Mouse (Mus musculus) embryonic facial prominence, embryonic 11.5 days (tissue): ENCODE data around the gene Rora. TPM values are rescaled to one million over a fixed set of nuclear protein-coding genes. Genes with fewer than 3 reads are reported as not detected.

Source experiments
- ATAC-seq: fragments of 200-750 bp; cut with Nextera tagmentation; replicated peaks from 2 replicates; pipeline ENCODE4 v1.8.0; 2017; ENCODE audit warnings: low read depth; ENCODE audit not compliant: insufficient number of reproducible peaks, low FRiP score, low TSS enrichment
- DNase-seq: peaks from one replicate; pipeline ENCODE4 v3.0.0-alpha.2; 2015; ENCODE audit warnings: low spot score
- H3K27ac ChIP-seq: fragments of 300-500 bp; sonication (generic); replicated peaks from 2 replicates; pipeline ENCODE4 v1.5.1; 2014; ENCODE audit warnings: mild to moderate bottlenecking, low read depth, low read length, control low read depth
- H3K27me3 ChIP-seq: fragments of 300-500 bp; sonication (generic); 2 replicates; pipeline ENCODE4 v1.6.1; 2014; ENCODE audit warnings: mild to moderate bottlenecking, low read length, moderate library complexity, mixed read lengths; ENCODE audit not compliant: control insufficient read depth, insufficient read depth
- H3K36me3 ChIP-seq: fragments of 300-500 bp; sonication (generic); replicated peaks from 2 replicates; pipeline ENCODE4 v1.6.1; 2014; ENCODE audit warnings: low read depth, mild to moderate bottlenecking, low read length, moderate library complexity, mixed read lengths; ENCODE audit not compliant: control insufficient read depth, insufficient read depth
- H3K4me1 ChIP-seq: fragments of 300-500 bp; sonication (generic); 2 replicates; pipeline ENCODE4 v1.6.1; 2014; ENCODE audit warnings: low read length, mixed read lengths; ENCODE audit not compliant: control insufficient read depth, insufficient read depth
- H3K4me2 ChIP-seq: fragments of 300-500 bp; sonication (generic); 2 replicates; pipeline ENCODE4 v1.6.1; 2014; ENCODE audit warnings: low read depth, mild to moderate bottlenecking, control low read depth, low read length, moderate library complexity
- H3K4me3 ChIP-seq: fragments of 300-500 bp; sonication (generic); 2 replicates; pipeline ENCODE4 v1.5.1; 2014; ENCODE audit warnings: low read depth, low read length, control low read depth
- H3K9ac ChIP-seq: fragments of 300-500 bp; sonication (generic); replicated peaks from 2 replicates; pipeline ENCODE4 v1.6.1; 2014; ENCODE audit warnings: mild to moderate bottlenecking, control low read depth, low read length
- H3K9me3 ChIP-seq: fragments of 300-500 bp; sonication (generic); replicated peaks from 2 replicates; pipeline ENCODE4 v1.6.1; 2016; ENCODE audit warnings: mild to moderate bottlenecking, low read length, inconsistent platforms, mixed read lengths; ENCODE audit not compliant: control insufficient read depth
- WGBS: fragments of 180-500 bp; shearing (Covaris S2); extraction: QIAGEN DNeasy Blood & Tissue Kit; methylation state at CpG from one replicate; pipeline ENCODE4 v1.1.7; 2014; 5-methylcytosine and 5-hydroxymethylcytosine counted together
- polyA plus RNA-seq: library from polyadenylated mRNA; unstranded; fragments of >200 nt; fragmentation: Nextera tagmentation; extraction: Ambion mirVana; gene quantifications from 2 replicates; pipeline ENCODE4 v1.2.1, GENCODE M21; 2014

Gene Rora
- polyA plus RNA-seq, 1 experiment from 2014 or later = 5.7 TPM

- ATAC-seq (no peak), DNase-seq (no peak)
- no peaks in the 10 kb centered on the region for H3K36me3 ChIP-seq
- no peak overlapping the region for H3K4me3 ChIP-seq
- no peak overlapping the region for H3K27ac ChIP-seq
- WGBS = 90% methylated on average over 3 of the region's 3 CpGs
- no peaks in the 10 kb centered on the region for H3K4me1 ChIP-seq
- H3K9ac ChIP-seq = no peak overlapping the region
- no peaks in the 10 kb centered on the region for H3K9me3 ChIP-seq
- H3K4me2 ChIP-seq = no peak overlapping the region
- no peaks in the 10 kb centered on the region for H3K27me3 ChIP-seq
Measured at GRCm38 (mm10) chr9:69249586-69249985, 596.0 kb downstream of the Rora start.

- no peak overlapping the region for H3K4me2 ChIP-seq
- no peak for ATAC-seq
- H3K4me3 ChIP-seq = no peak overlapping the region
- H3K9me3 ChIP-seq = no peaks in the 10 kb centered on the region
- no peaks in the 10 kb centered on the region for H3K36me3 ChIP-seq
- H3K27me3 ChIP-seq = no peaks in the 10 kb centered on the region
- 93% methylated on average over 8 of the region's 8 CpGs for WGBS
- no peaks in the 10 kb centered on the region for H3K4me1 ChIP-seq
- H3K9ac ChIP-seq = no peak overlapping the region
- DNase-seq = no peak
- no peak overlapping the region for H3K27ac ChIP-seq
Measured at GRCm38 (mm10) chr9:69250326-69250725, 596.7 kb downstream of the Rora start.

- Histone ChIP-seq H3K4me2 (no peak overlapping the region), H3K27ac (no peak overlapping the region), H3K27me3 (no peaks in the 10 kb centered on the region), H3K4me1 (peaks cover 2% of the 10 kb centered on the region; the same call in 1 of the 2 replicates), H3K36me3 (no peaks in the 10 kb centered on the region), H3K9ac (no peak overlapping the region), H3K9me3 (no peaks in the 10 kb centered on the region), H3K4me3 (no peak overlapping the region)
- no peak for ATAC-seq
- 33% methylated on average over 5 of the region's 5 CpGs for WGBS
- no peak for DNase-seq
Measured at GRCm38 (mm10) chr9:69258506-69258905, 604.9 kb downstream of the Rora start.

- no peak overlapping the region for H3K27ac ChIP-seq
- DNase-seq = peak; percentile 60
- no peak overlapping the region for H3K4me3 ChIP-seq
- no peaks in the 10 kb centered on the region for H3K9me3 ChIP-seq
- H3K4me1 ChIP-seq = peaks cover 2% of the 10 kb centered on the region; the same call in 1 of the 2 replicates
- WGBS = 4% methylated on average over 9 of the region's 9 CpGs
- no peaks in the 10 kb centered on the region for H3K27me3 ChIP-seq
- H3K36me3 ChIP-seq = no peaks in the 10 kb centered on the region
- ATAC-seq = 0 out of 2 replicates have a peak, but pooled peaks have one; percentile 23
- no peak overlapping the region for H3K9ac ChIP-seq
- H3K4me2 ChIP-seq = no peak overlapping the region
Measured at GRCm38 (mm10) chr9:69259382-69259781, 605.8 kb downstream of the Rora start.

- Histone ChIP-seq H3K4me3 (no peak overlapping the region), H3K9ac (no peak overlapping the region), H3K36me3 (no peaks in the 10 kb centered on the region), H3K4me1 (no peaks in the 10 kb centered on the region), H3K4me2 (no peak overlapping the region), H3K27ac (no peak overlapping the region), H3K27me3 (no peaks in the 10 kb centered on the region), H3K9me3 (no peaks in the 10 kb centered on the region)
- 74% methylated on average over 7 of the region's 7 CpGs for WGBS
- no peak for DNase-seq
- ATAC-seq = no peak
Measured at GRCm38 (mm10) chr9:69265151-69265550, 611.6 kb downstream of the Rora start.

GRCm38 (mm10) chr9:69270374-69270773 lies 616.8 kb downstream of the Rora start:
- DNase-seq (no peak), ATAC-seq (no peak)
- 49% methylated on average over 8 of the region's 8 CpGs for WGBS
- no peaks in the 10 kb centered on the region for H3K9me3 ChIP-seq
- no peak overlapping the region for H3K9ac ChIP-seq
- H3K4me3 ChIP-seq = no peak overlapping the region
- no peak overlapping the region for H3K27ac ChIP-seq
- no peaks in the 10 kb centered on the region for H3K36me3 ChIP-seq
- no peaks in the 10 kb centered on the region for H3K27me3 ChIP-seq
- no peak overlapping the region for H3K4me2 ChIP-seq
- H3K4me1 ChIP-seq = no peaks in the 10 kb centered on the region

GRCm38 (mm10) chr9:69270931-69271330 lies 617.3 kb downstream of the Rora start:
- Histone ChIP-seq H3K36me3 (no peaks in the 10 kb centered on the region), H3K9me3 (no peaks in the 10 kb centered on the region), H3K9ac (no peak overlapping the region), H3K4me3 (no peak overlapping the region), H3K4me2 (no peak overlapping the region), H3K27me3 (no peaks in the 10 kb centered on the region), H3K27ac (no peak overlapping the region), H3K4me1 (no peaks in the 10 kb centered on the region)
- no peak for ATAC-seq
- 46% methylated on average over 7 of the region's 7 CpGs for WGBS
- no peak for DNase-seq

GRCm38 (mm10) chr9:69272884-69273283 lies 619.3 kb downstream of the Rora start:
- no peaks in the 10 kb centered on the region for H3K9me3 ChIP-seq
- WGBS = 75% methylated on average over 9 of the region's 9 CpGs
- no peak overlapping the region for H3K27ac ChIP-seq
- H3K27me3 ChIP-seq = no peaks in the 10 kb centered on the region
- no peak overlapping the region for H3K9ac ChIP-seq
- no peaks in the 10 kb centered on the region for H3K4me1 ChIP-seq
- no peak overlapping the region for H3K4me3 ChIP-seq
- no peak for ATAC-seq
- H3K4me2 ChIP-seq = no peak overlapping the region
- DNase-seq = no peak
- no peaks in the 10 kb centered on the region for H3K36me3 ChIP-seq
